Mouse (Mus musculus): ENCODE results near the gene Kcnip1.

GRCm38 (mm10) chr11:33926551-33926950, 66.4 kb downstream of the Kcnip1 start:
- TF ChIP-seq POLR2A (IDR thresholded peaks at IDR 0.05; ENCODE audit: low read depth, low read length) (no peak), CTCF (IDR thresholded peaks at IDR 0.05; ENCODE audit: extremely low read depth, insufficient read depth, insufficient read length, insufficient replicate concordance) (no peak)
